Mouse (Mus musculus) kidney, adult 10 weeks (tissue): ENCODE data around the gene Olfr594. TPM values are rescaled to one million over a fixed set of nuclear protein-coding genes. Genes with fewer than 3 reads are reported as not detected.

Experiments
- polyA plus RNA-seq: library from polyadenylated mRNA; stranded (reverse); fragments of 350-450 nt; fragmentation: Illumina TruSeq; extraction: RNeasy Lipid Tissue Mini Kit (QIAGEN cat#74804); gene quantifications from one replicate; pipeline ENCODE4 v1.2.3, GENCODE M21; 2014; ENCODE audit warnings: low read depth, low replicate concordance

Olfr594 gene
- not detected for polyA plus RNA-seq

GRCm38 (mm10) chr7:103216696-103217095 lies at the start of gene Olfr594:
Olfr594 (plus strand) TSS chr7:103216996.

GRCm38 (mm10) chr7:103178240-103178639 lies 38.6 kb upstream of the Olfr594 start, which contains the start of gene Olfr591:
Olfr591 (minus strand) TSS chr7:103178340.

GRCm38 (mm10) chr7:103184503-103184902 lies 32.3 kb upstream of the Olfr594 start, which contains the start of gene Olfr592:
Olfr592 (plus strand) TSS chr7:103184803.

GRCm38 (mm10) chr7:103211562-103211961 lies 5.2 kb upstream of the Olfr594 start, which contains the start of gene Olfr593:
Olfr593 (plus strand) TSS chr7:103211862.

GRCm38 (mm10) chr7:103252405-103252804 lies 35.6 kb downstream of the Olfr594 start, which contains the start of gene Usp17ld:
Usp17ld (minus strand) TSS chr7:103252505.

Other genes with a start within 250 kb of the Olfr594 start
- gene Olfr577, start 241.1 kb upstream of the Olfr594 start, polyA plus RNA-seq, result not detected
- not detected for gene Olfr578, start 227.7 kb upstream of the Olfr594 start, polyA plus RNA-seq
- gene Olfr582, start 179.0 kb upstream of the Olfr594 start, polyA plus RNA-seq, result not detected
- gene Olfr583, start 165.7 kb upstream of the Olfr594 start, polyA plus RNA-seq, result not detected
- gene Olfr584, start 135.1 kb upstream of the Olfr594 start, polyA plus RNA-seq, result not detected
- not detected for gene Olfr585, start 119.3 kb upstream of the Olfr594 start, polyA plus RNA-seq
- gene Olfr586, start 91.4 kb upstream of the Olfr594 start, polyA plus RNA-seq, result not detected
- not detected for gene Olfr588-ps1, start 76.1 kb upstream of the Olfr594 start, polyA plus RNA-seq
- not detected for gene Olfr589, start 60.6 kb upstream of the Olfr594 start, polyA plus RNA-seq
- not detected for gene Olfr591, start 38.7 kb upstream of the Olfr594 start, polyA plus RNA-seq
- not detected for gene Olfr592, start 32.2 kb upstream of the Olfr594 start, polyA plus RNA-seq
- gene Olfr593, start 5.1 kb upstream of the Olfr594 start, polyA plus RNA-seq, result not detected
- not detected for gene Usp17ld, start 35.5 kb downstream of the Olfr594 start, polyA plus RNA-seq
- gene Olfr596, start 88.7 kb downstream of the Olfr594 start, polyA plus RNA-seq, result not detected
- not detected for gene Olfr597, start 99.3 kb downstream of the Olfr594 start, polyA plus RNA-seq
- gene Olfr598, start 106.6 kb downstream of the Olfr594 start, polyA plus RNA-seq, result not detected
- not detected for gene Olfr599, start 118.9 kb downstream of the Olfr594 start, polyA plus RNA-seq
- gene Olfr600, start 132.7 kb downstream of the Olfr594 start, polyA plus RNA-seq, result not detected
- gene Olfr601, start 145.7 kb downstream of the Olfr594 start, polyA plus RNA-seq, result not detected
- not detected for gene Olfr603, start 169.2 kb downstream of the Olfr594 start, polyA plus RNA-seq
- not detected for gene Usp17lc, start 198.1 kb downstream of the Olfr594 start, polyA plus RNA-seq
- not detected for gene Olfr605, start 228.4 kb downstream of the Olfr594 start, polyA plus RNA-seq
- not detected for gene Olfr606, start 232.1 kb downstream of the Olfr594 start, polyA plus RNA-seq
- gene Olfr607, start 247.2 kb downstream of the Olfr594 start, polyA plus RNA-seq, result not detected